Mouse (Mus musculus): ENCODE measurements at regions not wholly inside any gene's neighbourhood (a gene's known extent, or its start where the extent isn't known, plus 50 kb on each side); places are given as distances from the start of the nearest gene placed in this dataset.

DNA sequence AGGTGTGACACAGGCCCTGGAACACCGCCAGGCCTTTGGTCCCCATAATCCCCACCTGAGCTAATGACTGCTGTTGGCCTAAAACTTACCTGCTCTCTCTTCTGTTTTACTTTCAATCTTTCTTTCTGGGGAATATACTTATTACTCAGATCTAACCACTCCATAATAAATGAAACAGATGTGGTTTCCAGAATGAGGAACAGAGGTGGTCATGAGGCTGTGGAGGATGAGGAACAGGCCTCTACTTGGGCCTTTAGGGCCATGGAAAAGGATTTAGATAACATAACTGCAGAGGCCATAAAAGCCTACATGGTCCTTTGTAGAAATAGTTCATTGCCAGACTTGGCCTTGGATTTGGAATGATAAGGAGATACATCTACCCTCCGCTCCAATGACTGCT lies 74.1 kb downstream of the B3gnt5 start:
- no peak for DNase-seq

DNA sequence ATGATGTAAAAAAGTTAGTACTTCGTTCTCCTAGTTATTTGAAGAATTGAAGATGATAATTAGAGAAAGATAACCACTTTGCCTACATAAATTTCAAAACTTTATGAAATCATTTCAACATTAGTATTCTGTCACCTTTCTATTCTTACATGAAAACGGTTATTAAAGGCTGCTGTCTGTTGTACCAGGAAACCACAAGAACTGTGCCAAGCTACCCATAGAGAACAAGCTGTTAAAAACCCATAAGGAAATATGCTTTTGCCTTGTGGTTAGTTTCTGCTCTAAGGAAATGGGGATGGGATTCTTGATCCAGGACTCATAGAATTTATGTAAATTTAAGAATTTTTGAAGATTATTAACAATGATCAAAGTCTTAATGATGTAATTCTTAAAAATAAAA lies 74.7 kb downstream of the B3gnt5 start:
- DNase-seq, result no peak

DNA sequence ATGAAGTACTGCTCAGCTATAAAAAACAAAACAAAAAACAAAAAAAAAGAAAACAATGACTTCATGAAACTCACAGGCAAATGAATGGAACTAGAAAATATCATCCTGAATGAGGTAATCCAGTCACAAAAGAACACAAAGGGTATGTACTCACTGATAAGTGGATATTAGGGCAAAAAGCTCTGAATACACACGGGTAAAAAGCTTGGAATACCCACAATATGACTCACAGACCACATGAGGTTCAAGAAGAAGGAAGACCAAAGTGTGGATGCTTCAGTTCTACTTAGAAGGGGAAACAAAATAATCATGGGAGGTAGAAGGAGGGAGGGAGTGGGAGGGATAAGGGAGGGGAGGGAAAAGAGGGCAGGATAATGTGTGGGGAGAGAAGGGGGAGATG lies 79.8 kb downstream of the B3gnt5 start:
- DNase-seq, result no peak

DNA sequence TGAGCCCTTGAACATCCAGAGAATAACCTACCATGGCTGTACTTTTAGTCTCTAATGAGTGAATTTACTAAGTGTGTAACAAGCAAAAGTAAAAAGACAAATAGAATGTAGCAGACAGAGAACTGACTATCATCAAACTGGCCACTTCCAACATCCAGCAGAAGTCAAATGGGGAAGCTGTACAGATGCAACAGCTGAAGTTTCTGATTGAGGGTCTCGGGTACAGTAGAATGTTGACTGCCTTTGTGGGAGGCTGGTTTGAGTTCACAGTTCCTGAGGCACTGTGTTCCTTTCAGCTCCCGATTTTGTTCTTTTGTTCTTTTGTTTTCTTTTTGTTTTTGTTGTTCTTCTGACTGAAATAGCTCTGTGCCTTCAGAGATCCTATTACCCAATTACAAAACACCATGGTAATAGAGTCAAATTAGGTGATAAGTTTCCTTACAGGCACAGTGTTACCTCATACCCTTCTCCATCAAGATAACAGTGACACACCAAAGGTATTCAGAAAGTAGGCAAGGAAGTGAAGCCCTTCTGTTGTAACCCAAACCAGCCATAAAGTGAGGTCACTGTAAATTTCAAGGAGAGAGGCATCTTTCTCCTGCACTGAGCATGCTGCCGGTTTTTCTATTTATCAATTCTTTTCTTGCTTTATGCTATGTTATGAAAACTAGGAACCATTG lies 82.5 kb downstream of the B3gnt5 start:
- no peak for DNase-seq

DNA sequence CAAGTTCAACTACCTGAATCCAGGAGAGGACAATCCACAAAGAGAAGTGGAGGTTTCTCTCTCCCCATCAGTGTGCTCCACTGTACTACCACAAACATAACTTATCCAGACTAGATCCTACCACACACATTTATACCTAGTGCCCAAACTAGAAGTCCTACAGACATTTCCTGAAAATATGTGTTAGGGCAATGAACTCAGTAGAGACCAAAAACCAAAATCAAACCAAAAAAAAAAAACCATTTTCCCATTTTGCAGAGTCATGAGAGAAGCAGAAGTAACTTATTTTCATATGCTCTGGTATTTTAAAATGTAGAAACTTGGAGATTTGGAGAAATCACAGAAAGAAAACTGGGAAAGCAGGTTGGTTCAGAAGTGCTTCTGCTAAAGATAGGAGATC lies 83.7 kb downstream of the B3gnt5 start:
- no peak for DNase-seq

DNA sequence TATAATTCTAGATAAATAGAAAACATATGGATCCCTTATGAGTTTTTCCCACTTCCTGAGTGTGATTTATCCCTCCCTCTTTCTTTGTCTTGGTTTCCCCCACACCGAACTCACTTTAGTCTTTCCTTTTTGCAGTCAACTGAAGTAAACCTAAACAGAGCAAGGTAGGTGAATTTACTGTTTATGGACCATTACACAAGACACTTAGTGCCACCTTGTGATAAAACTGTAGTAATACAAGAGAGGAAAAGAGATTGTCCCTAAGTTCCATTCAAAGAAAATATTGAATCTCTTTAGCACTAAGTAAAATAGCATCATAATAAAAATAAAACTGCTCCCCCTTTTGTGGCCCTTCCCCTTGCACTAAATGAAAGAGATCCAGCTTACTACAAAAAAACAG lies 88.4 kb downstream of the B3gnt5 start:
- DNase-seq, result no peak

DNA sequence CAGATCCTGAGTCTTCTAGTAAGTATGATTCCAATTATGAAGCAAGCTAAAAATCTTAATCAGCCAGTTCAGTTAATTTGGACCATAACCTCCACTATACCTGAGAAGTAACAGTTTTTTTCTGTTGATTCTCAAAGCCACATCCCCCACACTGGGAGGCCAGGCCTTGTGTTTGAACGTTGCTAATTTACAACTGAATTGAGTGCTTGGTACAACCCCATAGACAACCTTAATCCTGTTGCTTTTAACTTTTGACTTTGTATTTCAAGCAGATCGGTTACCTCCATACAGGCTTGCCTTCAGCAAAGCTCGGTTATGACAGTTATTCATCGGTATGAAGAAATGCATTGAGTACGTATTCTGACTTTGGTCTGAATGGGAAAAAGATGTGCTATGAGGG lies 105.3 kb downstream of the B3gnt5 start:
- DNase-seq, result no peak

DNA sequence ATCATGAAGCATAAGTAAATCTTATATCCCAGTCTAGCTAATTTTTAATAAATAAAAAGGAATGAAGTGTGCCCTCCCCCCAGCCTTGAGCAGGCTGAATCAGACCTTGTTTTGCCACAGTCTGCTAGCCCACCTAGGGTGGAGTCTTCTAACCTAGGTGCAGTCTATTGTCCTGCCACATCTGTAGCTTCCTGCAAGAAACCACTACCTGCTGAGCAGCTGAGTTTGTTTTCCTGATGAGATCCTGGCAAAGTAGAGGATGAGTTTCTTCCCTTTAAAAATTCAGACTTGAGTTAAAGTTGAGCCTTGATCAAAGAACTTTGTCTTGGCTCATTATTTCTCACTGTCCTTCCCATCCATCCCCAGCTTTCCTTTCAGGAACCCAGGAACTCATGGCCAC lies 105.9 kb downstream of the B3gnt5 start:
- DNase-seq, result no peak

DNA sequence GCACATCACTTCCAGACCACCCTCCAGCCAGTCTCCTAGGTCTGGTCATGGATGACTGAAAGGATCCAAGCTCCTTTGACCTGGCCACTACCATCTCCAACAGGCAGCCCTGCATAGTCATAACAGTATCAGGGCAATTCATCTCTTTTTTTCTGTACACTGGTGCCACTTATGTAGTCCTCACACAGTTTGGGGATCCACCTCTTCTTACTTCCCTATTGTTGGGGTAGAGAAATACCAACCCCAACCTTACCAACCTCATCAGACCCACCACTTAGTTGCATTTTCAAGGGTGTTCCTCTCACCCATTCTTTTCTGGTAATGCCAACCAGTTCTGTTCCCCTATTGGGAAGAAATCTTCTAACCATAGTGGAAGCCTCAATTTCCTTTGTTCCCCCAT lies 109.4 kb downstream of the B3gnt5 start:
- no peak for DNase-seq

DNA sequence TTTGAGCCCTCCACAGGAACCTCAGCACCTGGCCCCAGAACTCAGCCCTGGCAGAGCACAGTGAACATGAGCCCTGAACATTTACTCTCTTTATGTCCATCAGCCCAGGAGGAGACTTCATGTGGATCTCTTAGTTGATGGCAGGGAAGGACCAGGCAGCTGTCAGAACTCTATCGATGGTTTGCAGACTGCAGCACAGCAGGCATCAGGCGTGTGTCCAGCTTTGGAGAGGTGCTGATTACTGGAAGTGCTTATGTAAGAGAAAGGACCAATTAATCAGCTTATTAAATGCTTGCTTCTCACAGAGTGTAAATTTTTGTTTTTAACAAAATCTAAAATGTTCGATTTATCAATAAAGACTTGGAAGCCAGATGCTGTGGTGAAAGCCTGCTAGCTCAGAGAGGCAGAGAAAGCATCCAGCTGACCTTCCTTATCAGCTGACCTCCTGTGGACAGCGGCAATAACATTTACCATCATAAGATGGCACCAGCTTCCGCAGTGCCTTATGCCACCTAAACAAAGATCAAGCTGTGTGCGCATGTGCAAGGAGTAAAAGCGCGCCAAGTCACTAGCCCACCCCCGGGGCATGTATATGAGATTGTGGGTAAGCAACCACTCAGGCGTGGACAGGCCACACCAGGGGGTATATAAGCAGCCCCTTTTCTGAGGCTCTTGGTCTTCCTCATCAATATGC lies 105.8 kb downstream of the Klhl6 start:
- DNase-seq, result no peak

DNA sequence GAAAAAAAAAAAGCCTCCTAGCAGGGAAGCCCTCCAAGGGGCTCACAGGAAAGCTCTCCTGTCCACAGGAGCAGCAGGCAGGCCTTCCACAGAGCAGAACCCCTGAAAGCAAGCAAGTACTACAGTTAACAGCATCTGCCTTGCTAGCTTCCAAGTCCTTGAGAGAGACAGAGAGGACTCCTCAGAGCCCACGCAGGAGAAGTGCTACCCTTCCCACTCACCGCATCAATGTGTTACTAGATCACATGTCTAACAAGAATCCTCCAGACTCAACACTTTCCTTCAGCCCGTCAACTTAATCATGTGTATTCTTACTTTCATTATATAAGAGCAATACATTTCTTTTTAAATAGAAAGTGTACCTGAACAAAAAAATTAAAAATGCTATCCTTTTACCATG lies 99.9 kb downstream of the Klhl6 start:
- DNase-seq, result peak; percentile 24

DNA sequence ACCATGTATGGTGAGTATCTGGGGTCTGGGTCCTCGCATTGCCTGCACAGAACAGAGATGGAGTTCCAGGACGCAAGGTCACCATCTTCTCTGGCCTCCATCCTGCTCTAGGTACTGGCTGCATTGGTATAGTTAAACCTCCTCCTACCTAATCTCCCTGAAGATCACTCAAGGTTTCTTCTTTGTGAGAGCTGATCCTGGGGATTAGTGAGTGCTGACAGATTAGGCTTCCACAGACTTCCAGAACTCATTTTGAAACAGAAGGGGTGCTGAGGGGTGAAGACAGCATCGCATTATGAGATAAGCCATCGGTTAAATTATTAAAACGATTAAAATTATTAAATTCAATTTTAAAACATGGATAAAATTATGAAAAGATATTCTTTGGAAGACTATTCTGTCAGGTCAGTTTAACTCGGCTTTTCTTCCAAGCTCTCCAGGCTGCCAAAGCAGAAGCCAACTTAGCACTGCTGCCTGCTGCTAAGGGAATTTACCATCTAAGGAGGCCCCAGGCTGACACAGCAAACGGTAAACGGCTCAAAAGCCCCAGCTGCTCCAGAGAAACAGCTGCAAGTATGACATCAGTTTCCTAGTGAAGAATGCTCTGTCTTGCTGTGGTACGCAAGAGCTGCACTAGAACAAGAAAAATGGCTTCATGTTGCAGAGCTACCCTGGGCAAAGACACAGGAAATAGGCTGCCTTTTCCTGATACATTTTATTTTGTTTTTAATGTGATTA lies 98.9 kb downstream of the Klhl6 start:
- peak; percentile 65 for DNase-seq

DNA sequence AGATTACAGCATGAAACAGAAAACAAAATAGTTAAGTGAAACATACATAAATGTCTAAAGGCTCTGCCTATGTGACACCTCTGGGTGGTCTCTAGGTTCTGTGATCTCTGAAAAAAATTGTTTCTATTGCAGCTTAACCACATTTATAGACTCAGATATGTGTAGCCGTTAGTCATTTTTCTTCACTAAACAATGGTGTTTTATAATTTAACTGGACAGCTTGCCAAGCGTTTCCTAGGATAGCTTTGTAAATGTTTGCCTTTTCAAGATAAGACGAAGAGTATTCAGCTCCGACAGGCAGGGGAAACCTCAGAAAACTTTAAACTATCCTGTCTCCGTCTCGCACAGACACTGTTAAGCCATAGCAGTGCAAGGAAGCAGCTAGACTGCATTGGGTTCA lies 98.3 kb downstream of the Klhl6 start:
- DNase-seq, result no peak

DNA sequence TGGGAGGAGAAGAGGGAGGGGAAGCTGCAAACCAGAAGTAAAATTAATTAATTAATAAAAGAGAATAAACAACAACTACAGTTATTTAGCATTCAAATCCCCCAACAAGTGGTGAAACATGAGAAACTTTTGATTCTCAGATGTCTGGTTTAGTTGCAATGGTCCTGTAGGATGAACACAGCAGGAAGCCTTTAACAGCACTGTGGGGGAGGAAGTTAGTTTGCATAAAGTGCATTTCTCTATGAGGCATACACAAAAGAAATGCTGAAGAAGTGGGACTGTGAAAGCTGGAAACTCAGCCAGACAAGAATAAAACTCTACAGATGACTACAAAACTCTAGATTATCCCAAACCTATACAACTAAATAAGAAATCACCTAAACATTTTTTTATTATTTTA lies 96.2 kb downstream of the Klhl6 start:
- DNase-seq, result no peak

DNA sequence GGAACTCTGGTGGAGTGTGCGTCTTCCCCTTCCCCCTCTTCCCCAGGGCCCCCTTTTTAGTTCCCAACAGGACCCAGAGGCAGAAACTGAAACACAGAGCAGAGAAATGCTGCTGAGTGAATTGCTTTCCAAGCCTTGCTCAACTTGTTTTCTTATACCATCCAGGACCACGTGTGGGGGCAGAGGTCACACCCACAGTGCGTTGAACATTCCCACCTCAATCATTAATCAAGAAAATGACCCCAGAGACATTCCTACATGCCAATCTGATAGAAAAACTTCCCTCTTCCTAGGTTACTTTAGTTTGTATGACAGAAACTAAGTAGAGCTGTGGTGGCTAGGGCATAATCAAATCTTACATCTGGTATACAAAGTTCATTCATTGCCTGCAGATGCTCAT lies 93.3 kb downstream of the Klhl6 start:
- no peak for DNase-seq

DNA sequence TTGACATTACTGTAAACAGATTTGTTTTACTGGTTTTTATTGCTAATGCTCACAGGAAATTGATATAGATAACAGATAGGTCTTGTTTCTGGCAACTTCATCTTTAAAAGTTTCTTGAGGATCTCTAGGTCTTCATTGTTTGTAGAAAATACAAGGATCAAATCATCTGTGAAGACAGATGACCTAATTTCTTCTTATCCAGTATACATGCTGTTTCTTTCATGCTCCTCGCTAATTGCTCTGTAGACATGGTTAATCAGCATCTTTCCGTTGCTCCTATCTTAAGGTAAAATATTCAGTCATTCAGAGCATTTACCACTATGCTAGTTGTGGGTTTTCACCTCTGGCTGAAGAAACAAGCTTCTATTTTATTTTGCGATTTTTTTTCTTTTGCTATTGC lies 91.4 kb downstream of the Klhl6 start:
- DNase-seq, result no peak

DNA sequence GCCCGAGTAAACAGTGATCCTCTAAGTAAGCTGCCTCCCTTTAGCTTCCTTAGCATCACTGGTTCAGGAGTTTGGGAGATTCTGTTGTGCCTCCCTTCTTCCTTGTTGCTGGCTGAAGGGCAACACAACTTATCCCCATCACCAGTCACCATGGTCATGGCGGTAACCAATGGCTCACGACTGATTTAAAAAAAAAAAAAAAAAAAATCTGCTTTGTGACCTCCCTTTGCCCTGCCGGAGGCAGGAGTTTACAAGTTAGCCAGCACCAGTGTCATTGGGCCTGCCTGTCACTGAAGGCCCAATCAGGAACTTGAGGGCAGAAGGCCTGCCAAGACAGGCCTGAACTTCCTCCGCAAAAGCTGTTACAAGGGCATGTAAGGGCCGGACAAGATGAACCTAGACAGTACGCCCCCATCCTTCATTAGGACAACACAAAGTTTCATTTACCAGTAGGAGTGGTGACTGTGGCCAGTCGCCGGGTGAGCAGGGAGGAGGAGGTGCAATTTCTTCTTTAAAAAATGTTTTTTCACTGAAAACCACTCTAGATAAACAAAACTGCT lies 88.3 kb downstream of the Klhl6 start:
- DNase-seq, result no peak

Measured in thymus, postnatal 25 days (tissue).